Mouse (Mus musculus) myocyte (in vitro differentiated cells): ENCODE results near the gene Hapln2. TPM values are rescaled to one million over a fixed set of nuclear protein-coding genes. Genes with fewer than 3 reads are reported as not detected.

Experiments
- H3K27me3 ChIP-seq: one replicate; pipeline ENCODE4 v1.6.1; 2011; ENCODE audit not compliant: control insufficient read depth, insufficient read depth, insufficient read length
- H3K36me3 ChIP-seq: one replicate; pipeline ENCODE4 v1.6.1; 2011; ENCODE audit not compliant: control insufficient read depth, insufficient read depth
- H3K4me2 ChIP-seq: one replicate; pipeline ENCODE4 v1.6.1; 2011; ENCODE audit warnings: low read depth, control low read depth
- H3K4me3 ChIP-seq: one replicate; pipeline ENCODE4 v1.5.1; 2011; ENCODE audit warnings: mild to moderate bottlenecking, control low read depth, moderate library complexity
- H3K79me2 ChIP-seq: one replicate; pipeline ENCODE4 v1.6.1; 2011; ENCODE audit not compliant: control insufficient read depth, insufficient read depth
- H3ac ChIP-seq: one replicate; pipeline ENCODE4 v1.6.1; 2011; ENCODE audit not compliant: control insufficient read depth, insufficient read length
- CEBPB ChIP-seq: IDR thresholded peaks from 2 replicates; pipeline ENCODE4 v1.6.1; 2011; ENCODE audit warnings: mild to moderate bottlenecking, moderate library complexity; ENCODE audit not compliant: poor library complexity, insufficient read depth, severe bottlenecking
- E2F4 ChIP-seq: IDR thresholded peaks from one replicate; pipeline ENCODE4 v1.6.1; 2011; ENCODE audit warnings: mild to moderate bottlenecking, control low read depth, moderate library complexity; ENCODE audit not compliant: insufficient read depth
- MAX ChIP-seq: IDR thresholded peaks from one replicate; pipeline ENCODE4 v1.6.1; 2011; ENCODE audit warnings: low read depth, mild to moderate bottlenecking, control low read depth
- MYOD1 ChIP-seq, 3 experiments: IDR thresholded peaks; one replicate each; pipeline ENCODE4 v1.6.1; 2011; ENCODE audit warnings: control low read depth in 2 of 3, low read depth in 2 of 3, mild to moderate bottlenecking in 2 of 3, moderate library complexity in 1 of 3; ENCODE audit not compliant: insufficient read length in 2 of 3, control insufficient read depth in 1 of 3
- MYOG ChIP-seq, 3 experiments: IDR thresholded peaks; one replicate each; pipeline ENCODE4 v1.6.1; 2011; ENCODE audit warnings: control low read depth in 2 of 3, low read depth in 2 of 3, mild to moderate bottlenecking in 2 of 3; ENCODE audit not compliant: insufficient read length in 2 of 3, control insufficient read depth in 1 of 3, insufficient read depth in 1 of 3
- POLR2A ChIP-seq: IDR thresholded peaks from one replicate; pipeline ENCODE4 v1.6.1; 2011; ENCODE audit warnings: low read depth, mild to moderate bottlenecking, control low read depth, moderate library complexity; ENCODE audit not compliant: insufficient read length
- POLR2AphosphoS2 ChIP-seq: IDR thresholded peaks from one replicate; pipeline ENCODE4 v1.6.1; 2011; ENCODE audit warnings: low read depth, control low read depth; ENCODE audit not compliant: insufficient read length
- REST ChIP-seq: IDR thresholded peaks from one replicate; pipeline ENCODE4 v1.6.1; 2011; ENCODE audit warnings: mild to moderate bottlenecking, control low read depth, moderate library complexity; ENCODE audit not compliant: insufficient read depth, insufficient read length
- SRF ChIP-seq: IDR thresholded peaks from one replicate; pipeline ENCODE4 v1.6.1; 2011; ENCODE audit warnings: low read depth; ENCODE audit not compliant: control insufficient read depth, insufficient read length
- TCF12 ChIP-seq: IDR thresholded peaks from one replicate; pipeline ENCODE4 v1.6.1; 2011; ENCODE audit warnings: mild to moderate bottlenecking, control low read depth; ENCODE audit not compliant: poor library complexity, insufficient read depth, severe bottlenecking
- TCF3 ChIP-seq: IDR thresholded peaks from one replicate; pipeline ENCODE4 v1.6.1; 2011; ENCODE audit warnings: low read depth, control low read depth; ENCODE audit not compliant: insufficient read length
- USF1 ChIP-seq: IDR thresholded peaks from one replicate; pipeline ENCODE4 v1.6.1; 2011; ENCODE audit warnings: low read depth, mild to moderate bottlenecking, control low read depth, moderate library complexity
- polyA plus RNA-seq: library from polyadenylated mRNA; unstranded; fragments of >200 nt; fragmentation: generic; extraction: Trizol; gene quantifications from one replicate; pipeline ENCODE4 v1.2.1, GENCODE M21; 2012; ENCODE audit warnings: missing spikeins

Hapln2 gene
- polyA plus RNA-seq, 1 experiment = not detected

DNA sequence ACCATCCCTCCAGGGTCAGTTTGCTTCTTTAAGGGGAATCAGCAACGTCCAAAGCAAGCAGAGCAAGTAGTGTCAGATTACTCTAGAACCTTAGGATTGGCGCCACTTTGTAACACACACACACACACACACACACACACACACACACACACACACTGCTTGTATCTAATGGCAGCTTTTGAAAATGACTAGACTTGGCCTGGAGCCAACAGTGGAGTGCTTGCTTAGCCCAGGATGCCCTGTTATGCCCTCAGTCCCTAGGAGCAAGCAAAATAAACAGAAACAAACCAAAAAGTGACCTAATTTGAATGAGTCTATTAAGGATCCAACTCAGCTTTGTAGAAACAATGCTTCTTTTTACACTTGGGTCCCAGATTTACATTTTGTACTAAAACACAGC lies 41.0 kb upstream of the Hapln2 start:
- TF ChIP-seq MYOG (IDR thresholded peaks at IDR 0.05; ENCODE audit: control insufficient read depth in 1 of 3, insufficient read depth in 1 of 3, insufficient read length in 2 of 3, low read depth in 2 of 3) (no peak), USF1 (no peak), POLR2A (no peak), REST (no peak), TCF3 (no peak), SRF (no peak)
- no peaks in the 10 kb centered on the region for H3K79me2 ChIP-seq
- no peaks in the 10 kb centered on the region for H3K36me3 ChIP-seq
- no peak overlapping the region for H3K4me2 ChIP-seq
- H3K4me3 ChIP-seq = no peak overlapping the region
- H3K27me3 ChIP-seq = peaks cover 7% of the 10 kb centered on the region
- no peak overlapping the region for H3ac ChIP-seq

- peak in 1 of 3 experiments; percentile 35 for TF ChIP-seq MYOG (IDR thresholded peaks at IDR 0.05; ENCODE audit: control insufficient read depth in 1 of 3, insufficient read depth in 1 of 3, insufficient read length in 2 of 3, low read depth in 2 of 3)
- TF ChIP-seq POLR2AphosphoS2 = peak; percentile 84
- no peak for TF ChIP-seq TCF3
- no peak for TF ChIP-seq SRF
- no peak for TF ChIP-seq E2F4
- TF ChIP-seq USF1 = no peak
- no peak for TF ChIP-seq TCF12
- TF ChIP-seq MYOD1 (IDR thresholded peaks at IDR 0.05; ENCODE audit: control insufficient read depth in 1 of 3, insufficient read length in 2 of 3, low read depth in 2 of 3) = no peak
- TF ChIP-seq CEBPB = no peak
- TF ChIP-seq POLR2A = peak; percentile 93
- TF ChIP-seq REST = no peak
- no peaks in the 10 kb centered on the region for H3K27me3 ChIP-seq
- H3K79me2 ChIP-seq = peaks cover 4% of the 10 kb centered on the region
- peak within 1 kb of the TSS; percentile 61 for H3K4me3 ChIP-seq
- H3ac ChIP-seq = peak within 1 kb of the TSS; percentile 55
- no peaks in the 10 kb centered on the region for H3K36me3 ChIP-seq
- H3K4me2 ChIP-seq = peak within 1 kb of the TSS; percentile 93
Measured at GRCm38 (mm10) chr3:88057902-88058696, 30.7 kb upstream of the Hapln2 start, which contains the start of gene Naxe. Gene Naxe, minus strand, starts transcription at chr3:88058495.

- Histone ChIP-seq H3K79me2 (peaks cover 4% of the 10 kb centered on the region), H3K27me3 (no peaks in the 10 kb centered on the region), H3K4me2 (peak overlapping the region; percentile 93), H3K36me3 (peaks cover 8% of the 10 kb centered on the region), H3K4me3 (peak overlapping the region; percentile 61), H3ac (no peak overlapping the region)
- TF ChIP-seq MAX (no peak), MYOG (IDR thresholded peaks at IDR 0.05; ENCODE audit: control insufficient read depth in 1 of 3, insufficient read depth in 1 of 3, insufficient read length in 2 of 3, low read depth in 2 of 3) (no peak), CEBPB (no peak), POLR2AphosphoS2 (no peak), MYOD1 (IDR thresholded peaks at IDR 0.05; ENCODE audit: control insufficient read depth in 1 of 3, insufficient read length in 2 of 3, low read depth in 2 of 3) (no peak), USF1 (no peak), E2F4 (no peak), TCF3 (no peak), REST (no peak), POLR2A (no peak), TCF12 (no peak), SRF (no peak)
Measured at GRCm38 (mm10) chr3:88057030-88057429, 29.6 kb upstream of the Hapln2 start.

DNA sequence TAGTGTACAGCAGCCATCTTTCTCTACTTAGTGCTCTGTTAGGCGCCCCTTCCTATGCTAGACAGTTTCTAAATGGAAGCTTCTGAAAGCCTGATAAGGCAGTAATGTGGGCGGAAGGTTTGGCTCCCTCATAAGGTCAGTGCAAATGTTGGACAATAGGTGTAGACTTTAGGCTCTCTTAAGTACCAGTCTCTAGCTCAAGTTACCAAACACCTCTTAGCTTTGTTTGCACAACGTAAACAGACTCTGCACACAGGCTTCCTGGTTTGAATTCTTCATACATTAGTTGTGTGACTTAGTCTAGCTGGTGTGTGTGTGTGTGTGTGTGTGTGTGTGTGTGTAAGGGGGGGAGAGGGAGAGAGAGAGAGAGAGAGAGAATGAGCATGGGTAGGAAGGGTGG lies 22.1 kb upstream of the Hapln2 start:
- Histone ChIP-seq H3K4me3 (no peak overlapping the region), H3ac (no peak overlapping the region), H3K36me3 (peaks cover 8% of the 10 kb centered on the region), H3K79me2 (peaks cover 5% of the 10 kb centered on the region), H3K4me2 (no peak overlapping the region), H3K27me3 (no peaks in the 10 kb centered on the region)
- TF ChIP-seq POLR2A (no peak), MYOD1 (IDR thresholded peaks at IDR 0.05; ENCODE audit: control insufficient read depth in 1 of 3, insufficient read length in 2 of 3, low read depth in 2 of 3) (no peak), REST (no peak), MAX (no peak), USF1 (no peak), MYOG (IDR thresholded peaks at IDR 0.05; ENCODE audit: control insufficient read depth in 1 of 3, insufficient read depth in 1 of 3, insufficient read length in 2 of 3, low read depth in 2 of 3) (no peak), POLR2AphosphoS2 (no peak), SRF (no peak), CEBPB (no peak), E2F4 (no peak), TCF3 (no peak), TCF12 (no peak)
